Mouse (Mus musculus): ENCODE measurements around the gene Mvb12a.

Gene Mvb12a

DNA sequence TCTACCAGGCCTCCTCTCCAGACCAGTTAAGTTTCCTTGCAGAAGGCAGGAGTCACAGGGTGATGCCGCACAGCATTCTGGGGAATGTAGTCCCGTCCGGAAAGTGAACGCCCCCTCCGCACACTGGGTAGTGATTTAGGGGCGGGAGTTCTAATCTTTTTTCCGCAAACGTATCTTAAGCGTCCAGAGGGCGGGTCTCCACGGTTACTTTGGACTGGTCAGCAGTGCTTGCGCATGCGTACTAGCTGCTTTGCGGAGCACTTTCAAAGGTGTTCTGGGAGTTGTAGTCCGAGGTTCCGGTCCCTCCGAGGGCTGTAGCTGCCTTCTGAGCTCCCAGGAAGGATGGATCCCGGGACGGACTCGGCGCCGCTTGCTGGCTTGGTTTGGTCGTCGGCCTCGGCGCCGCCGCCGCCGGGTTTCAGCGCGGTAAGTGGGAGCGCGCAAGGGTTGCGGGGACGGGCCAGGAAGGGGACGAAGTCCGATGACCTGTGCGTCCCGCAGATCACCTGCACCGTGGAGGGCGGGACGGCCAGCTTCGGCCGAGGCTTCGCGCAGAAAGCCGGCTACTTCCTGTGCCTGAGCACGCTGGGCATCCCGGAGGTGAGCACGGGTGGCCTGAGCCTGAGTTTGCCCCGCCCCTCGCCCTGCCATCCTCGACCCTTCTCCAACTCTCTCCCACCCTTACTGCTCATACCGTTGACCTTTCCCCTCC lies at the start of gene Mvb12a:
TSS of gene Mvb12a (plus strand) at position 291 of the 712 bp plus-strand sequence.
- DNase-seq (ENCODE audit: low read depth, low spot score), result peak; percentile 100

DNA sequence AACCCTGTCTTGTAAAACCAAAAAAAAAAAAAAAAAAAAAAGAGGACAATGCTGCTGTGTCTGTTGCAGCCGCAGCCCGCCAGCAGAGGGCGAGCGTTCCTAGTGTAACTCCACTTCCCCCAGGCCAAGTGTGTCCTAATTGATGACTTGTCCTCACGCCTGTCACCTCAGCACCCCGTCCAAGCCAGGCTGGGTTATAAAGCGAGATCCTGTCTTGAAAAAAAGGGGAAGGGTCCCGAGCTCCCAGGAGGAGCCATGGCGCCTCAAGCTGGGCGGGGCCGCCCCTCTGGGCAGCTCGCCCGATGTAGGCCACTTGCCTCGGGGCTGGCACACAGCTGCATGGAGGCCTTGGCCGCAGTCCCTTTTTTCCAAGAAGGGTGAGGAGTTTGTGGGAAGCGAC lies 47.7 kb upstream of the Mvb12a start:
- DNase-seq (ENCODE audit: low read depth, low spot score), result peak; percentile 77

GRCm38 (mm10) chr8:71495811-71496210 lies 46.9 kb upstream of the Mvb12a start:
- no peak for DNase-seq (ENCODE audit: low read depth, low spot score)

DNA sequence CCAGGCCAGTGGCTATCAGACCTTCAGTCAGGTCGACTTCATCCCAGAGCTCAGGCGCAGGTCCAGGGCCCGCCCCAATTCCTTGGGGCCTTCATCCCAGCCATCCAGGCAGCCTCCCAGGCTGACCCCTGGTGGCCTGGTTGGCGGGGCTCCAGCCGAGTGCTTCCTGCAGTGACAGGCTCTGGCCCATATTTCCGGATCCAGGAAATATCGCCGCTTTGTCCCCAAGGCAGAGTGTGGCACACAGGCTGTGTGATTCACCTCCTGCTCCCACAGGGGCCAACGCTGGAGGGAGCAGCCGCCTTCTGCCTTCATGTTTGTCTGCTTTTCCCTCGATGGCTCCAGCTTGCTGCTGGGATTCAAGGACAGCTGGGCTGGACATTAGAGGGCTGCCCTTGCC lies 46.2 kb upstream of the Mvb12a start:
- DNase-seq (ENCODE audit: low read depth, low spot score), result peak; percentile 82

DNA sequence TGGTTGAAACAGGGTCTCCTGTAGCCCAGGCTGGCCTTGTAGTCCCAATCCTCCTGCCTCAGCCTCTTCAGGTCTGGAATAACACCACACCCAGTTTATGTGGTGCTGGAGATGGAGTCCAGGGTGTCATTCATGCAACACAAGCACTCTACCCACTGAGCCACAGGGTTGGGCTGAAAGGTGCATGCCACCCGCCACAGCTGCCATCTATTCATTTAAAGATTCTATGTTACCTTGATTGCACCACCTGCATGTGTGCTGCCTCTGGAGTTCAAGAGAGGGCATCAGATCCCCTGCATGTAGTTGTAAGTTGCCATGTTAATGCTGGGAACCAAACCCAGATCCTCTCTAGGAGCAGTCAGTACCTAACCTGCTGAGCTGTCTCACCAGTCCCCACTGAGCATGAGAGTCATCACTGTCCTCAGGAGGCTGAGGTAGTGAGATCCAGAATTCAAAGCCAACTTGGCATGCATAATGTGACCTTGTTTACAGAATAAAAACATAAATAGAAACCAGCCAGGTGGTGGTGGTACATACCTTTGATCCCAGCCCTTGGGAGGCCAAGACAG lies 45.6 kb upstream of the Mvb12a start:
- DNase-seq (ENCODE audit: low read depth, low spot score), result no peak

DNA sequence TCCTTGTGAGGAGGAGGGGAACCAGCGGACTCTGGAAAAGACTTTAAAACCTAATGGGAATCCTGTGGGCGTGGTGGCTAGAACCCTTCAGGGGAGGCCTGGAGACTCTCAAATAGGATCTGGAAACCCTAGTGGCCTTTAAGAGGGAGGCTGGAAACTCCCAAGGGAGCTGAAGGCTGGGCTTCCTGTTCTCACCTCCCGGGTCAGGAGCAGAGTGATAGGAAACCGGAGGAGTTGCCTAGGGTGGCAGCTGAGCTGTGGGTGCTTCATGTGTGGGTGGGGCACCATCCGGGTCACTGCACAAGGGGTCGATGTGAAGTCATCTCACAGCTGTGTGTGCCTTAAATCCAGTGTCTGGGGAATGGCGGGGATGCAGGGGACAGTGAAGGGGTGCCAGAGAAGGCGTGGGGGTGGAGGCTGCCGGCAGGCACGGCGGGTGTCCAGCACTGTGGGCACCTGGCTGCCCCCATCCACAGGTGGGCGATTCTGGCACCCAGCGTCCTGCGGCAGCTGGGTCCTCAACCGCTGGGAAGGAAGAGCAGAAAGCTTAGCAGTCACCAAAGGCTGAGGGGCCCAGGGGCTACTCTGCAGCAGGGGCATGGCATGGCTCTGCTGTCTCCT lies 44.7 kb upstream of the Mvb12a start:
- DNase-seq (ENCODE audit: low read depth, low spot score), result no peak

GRCm38 (mm10) chr8:71498816-71499690 lies 43.7 kb upstream of the Mvb12a start:
- DNase-seq (ENCODE audit: low read depth, low spot score), result no peak

GRCm38 (mm10) chr8:71504349-71504748 lies 38.4 kb upstream of the Mvb12a start:
- no peak for DNase-seq (ENCODE audit: low read depth, low spot score)

DNA sequence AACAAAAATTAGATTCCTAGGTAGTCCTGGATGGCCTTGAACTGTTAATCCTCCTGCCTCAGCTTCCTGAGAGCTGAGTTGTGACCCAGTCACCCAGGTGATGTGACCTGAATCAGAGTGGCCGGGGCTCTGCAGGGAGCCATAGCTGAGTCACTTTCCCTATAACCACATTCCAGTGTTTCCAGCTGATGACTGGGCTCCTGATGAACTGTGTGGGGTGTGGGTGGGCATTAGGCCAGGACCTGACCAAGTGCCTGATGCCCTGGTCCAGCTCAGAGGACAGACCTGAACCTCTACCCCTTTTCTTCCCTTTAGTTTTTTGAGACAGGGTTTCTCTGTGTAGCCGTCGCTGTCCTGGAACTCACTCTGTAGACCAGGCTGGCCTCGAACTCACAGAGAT lies 37.4 kb upstream of the Mvb12a start:
- DNase-seq (ENCODE audit: low read depth, low spot score), result no peak

- DNase-seq (ENCODE audit: low read depth, low spot score), result no peak
Measured at GRCm38 (mm10) chr8:71505979-71506378, 36.7 kb upstream of the Mvb12a start.

DNA sequence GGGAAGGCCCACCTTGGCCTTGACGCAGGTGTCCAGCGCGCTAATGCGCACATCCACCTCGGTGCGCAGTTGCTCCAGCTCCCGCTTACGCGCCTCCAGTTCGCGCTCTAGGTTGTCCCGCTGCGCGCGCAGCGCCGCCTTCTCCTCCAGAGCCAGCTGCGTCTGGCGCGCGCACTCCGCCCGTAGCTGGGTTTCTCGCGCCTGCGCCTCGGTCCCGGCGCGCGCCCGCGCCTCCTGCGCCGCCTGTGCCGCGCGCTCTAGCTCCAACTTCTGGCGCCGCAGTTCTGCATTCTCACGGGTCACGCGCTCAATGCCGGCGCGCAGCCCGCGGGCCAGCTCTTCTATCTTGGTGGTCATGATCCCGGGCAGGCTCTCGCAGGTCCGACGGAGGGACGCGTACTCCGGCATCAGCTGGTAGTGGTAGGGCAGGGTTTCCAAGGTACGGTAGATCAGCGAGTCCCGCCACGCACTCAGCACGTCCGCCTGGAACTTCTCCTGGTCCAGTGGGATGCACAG lies 35.1 kb upstream of the Mvb12a start:
- peak; percentile 87 for DNase-seq (ENCODE audit: low read depth, low spot score)

- DNase-seq (ENCODE audit: low read depth, low spot score), result no peak
Measured at GRCm38 (mm10) chr8:71509316-71509715, 33.4 kb upstream of the Mvb12a start.

DNA sequence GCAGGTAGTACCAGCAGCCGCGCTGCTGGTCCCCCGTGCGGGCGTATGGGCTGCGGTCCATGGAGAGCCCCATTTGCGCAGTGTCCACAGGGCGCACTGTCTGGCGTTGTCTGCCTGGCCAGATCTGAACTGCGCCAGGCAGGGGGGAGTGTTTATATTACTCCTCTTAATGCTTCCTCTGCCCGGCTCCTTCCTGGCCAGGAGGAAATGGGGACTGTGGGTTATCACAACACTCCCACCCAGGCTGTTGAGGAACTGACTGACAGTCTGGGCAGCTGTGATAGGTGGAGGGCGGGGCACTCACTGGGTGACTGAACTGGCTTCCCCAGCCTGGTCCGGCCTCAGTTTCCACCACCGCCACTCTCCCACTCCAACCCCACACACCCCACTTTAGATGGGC lies 31.1 kb upstream of the Mvb12a start, which contains the start of gene Plvap:
TSS of gene Plvap (minus strand) at position 109 of the 400 bp plus-strand sequence.
- DNase-seq (ENCODE audit: low read depth, low spot score), result no peak

DNA sequence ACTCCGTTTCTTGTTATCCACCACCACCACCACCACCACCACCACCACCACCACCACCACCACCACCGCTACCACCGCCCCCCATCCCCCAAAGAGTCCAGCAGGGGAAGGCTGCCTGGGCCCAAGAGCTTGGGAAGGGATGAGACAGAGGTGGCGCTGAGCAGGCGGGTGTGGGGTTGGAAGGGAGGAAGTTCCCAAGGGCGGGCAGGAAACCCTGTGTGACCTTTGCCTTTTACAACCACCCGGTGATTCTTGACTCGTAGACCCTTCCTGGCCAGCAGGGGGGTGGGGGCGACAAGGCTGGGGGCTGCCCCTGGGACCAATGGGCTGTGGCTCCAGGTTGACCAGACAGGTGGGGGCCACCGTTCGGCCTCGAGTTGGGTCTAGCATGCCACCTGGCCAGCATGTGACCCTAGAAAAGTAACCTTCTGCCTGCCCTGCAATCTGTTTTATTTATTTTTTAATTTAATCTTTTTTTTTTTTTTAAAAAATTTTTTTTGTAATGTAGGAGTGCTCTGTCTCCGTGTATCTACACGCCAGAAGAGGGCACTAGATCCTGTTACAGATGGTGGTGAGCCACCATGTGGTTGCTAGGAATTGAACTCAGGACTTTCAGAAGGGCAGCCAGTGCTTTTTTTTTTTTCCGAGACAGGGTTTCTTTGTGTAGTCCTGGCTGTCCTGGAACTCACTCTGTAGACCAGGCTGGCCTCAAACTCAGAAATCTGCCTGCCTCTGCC lies 29.5 kb upstream of the Mvb12a start:
- no peak for DNase-seq (ENCODE audit: low read depth, low spot score)

- DNase-seq (ENCODE audit: low read depth, low spot score), result no peak
Measured at GRCm38 (mm10) chr8:71515043-71515442, 27.7 kb upstream of the Mvb12a start.

- no peak for DNase-seq (ENCODE audit: low read depth, low spot score)
Measured at GRCm38 (mm10) chr8:71516786-71517185, 25.9 kb upstream of the Mvb12a start.

GRCm38 (mm10) chr8:71519037-71519825 lies 23.5 kb upstream of the Mvb12a start:
- DNase-seq (ENCODE audit: low read depth, low spot score), result peak; percentile 54

DNA sequence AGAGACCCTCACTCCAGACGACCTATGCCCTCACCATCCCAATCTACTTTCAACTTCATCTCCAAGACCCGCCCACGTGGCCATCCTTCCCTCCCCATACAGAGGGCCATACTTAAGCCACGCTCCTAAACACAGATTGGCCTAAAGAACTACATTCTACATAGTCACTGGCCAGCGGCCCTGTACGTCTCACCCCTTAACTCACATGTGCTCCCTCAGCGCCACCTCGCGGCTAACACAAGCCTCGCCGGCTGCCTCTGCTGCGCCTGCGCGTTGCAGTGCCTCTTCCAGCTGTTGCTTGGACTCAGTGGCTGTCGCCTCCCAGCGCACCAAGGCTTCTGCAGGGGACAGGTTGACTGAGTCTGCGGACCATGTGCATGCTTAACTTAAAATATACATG lies 21.1 kb upstream of the Mvb12a start:
- DNase-seq (ENCODE audit: low read depth, low spot score), result peak; percentile 93

- DNase-seq (ENCODE audit: low read depth, low spot score), result no peak
Measured at GRCm38 (mm10) chr8:71525226-71526050, 17.3 kb upstream of the Mvb12a start, which contains the start of gene Ccdc194. TSS of gene Ccdc194 (minus strand) at chr8:71525711.
